Mouse (Mus musculus) heart, postnatal 0 days (tissue): ENCODE results near the gene Vmn1r195. TPM values are rescaled to one million over a fixed set of nuclear protein-coding genes. Genes with fewer than 3 reads are reported as not detected.
A peak's percentile ranks its signal among the peaks of the same experiment; 100 is the strongest.
"Not testable (repeated sequence)": the region's sequence is repeated elsewhere in the genome, so short reads cannot be mapped to it uniquely, and the experiment has no call there.

Experiments used
- ATAC-seq: fragments of 200-750 bp; cut with Nextera tagmentation; 2 replicates; pipeline ENCODE4 v1.8.0; 2017; ENCODE audit warnings: low read depth, moderate number of reproducible peaks, moderate library complexity; ENCODE audit not compliant: insufficient read depth
- DNase-seq: peaks from one replicate; pipeline ENCODE4 v3.0.0-alpha.2; 2016; ENCODE audit warnings: low spot score
- H3K27ac ChIP-seq: fragments of 300-500 bp; sonication (generic); 2 replicates; pipeline ENCODE4 v1.5.1; 2014; ENCODE audit warnings: low read depth, mild to moderate bottlenecking
- H3K27me3 ChIP-seq: fragments of 300-500 bp; sonication (generic); 2 replicates; pipeline ENCODE4 v1.6.1; 2014; ENCODE audit warnings: low read length, mixed read lengths; ENCODE audit not compliant: control insufficient read depth, insufficient read depth
- H3K36me3 ChIP-seq: fragments of 300-500 bp; sonication (generic); replicated peaks from 2 replicates; pipeline ENCODE4 v1.6.1; 2014; ENCODE audit warnings: low read length, mixed read lengths; ENCODE audit not compliant: control insufficient read depth, insufficient read depth
- H3K4me1 ChIP-seq: fragments of 300-500 bp; sonication (generic); 2 replicates; pipeline ENCODE4 v1.6.1; 2014; ENCODE audit warnings: antibody characterized with exemption; ENCODE audit not compliant: control insufficient read depth, insufficient read depth
- H3K4me2 ChIP-seq: fragments of 300-500 bp; sonication (generic); 2 replicates; pipeline ENCODE4 v1.6.1; 2014; ENCODE audit warnings: low read depth, mild to moderate bottlenecking, low read length, moderate library complexity
- H3K4me3 ChIP-seq: fragments of 300-500 bp; sonication (generic); 2 replicates; pipeline ENCODE4 v1.5.1; 2014; ENCODE audit warnings: low read depth, low read length
- H3K9ac ChIP-seq: fragments of 300-500 bp; sonication (generic); replicated peaks from 2 replicates; pipeline ENCODE4 v1.6.1; 2014; ENCODE audit warnings: low read depth, low read length, mixed read lengths
- H3K9me3 ChIP-seq: fragments of 300-500 bp; sonication (generic); replicated peaks from 2 replicates; pipeline ENCODE4 v1.6.1; 2016; ENCODE audit warnings: low read length; ENCODE audit not compliant: control insufficient read depth
- CTCF ChIP-seq: IDR thresholded peaks from 2 replicates; pipeline ENCODE4 v1.5.1; 2016; ENCODE audit warnings: antibody characterized with exemption, control low read depth, low read depth
- EP300 ChIP-seq: IDR thresholded peaks from 2 replicates; pipeline ENCODE4 v1.6.1; 2016; ENCODE audit warnings: antibody characterized with exemption, low read depth
- WGBS: fragments of 180-500 bp; shearing (Covaris S2); extraction: QIAGEN DNeasy Blood & Tissue Kit; methylation state at CpG from one replicate; pipeline ENCODE4 v1.1.7; 2014; 5-methylcytosine and 5-hydroxymethylcytosine counted together
- polyA plus RNA-seq: library from polyadenylated mRNA; unstranded; fragments of >200 nt; fragmentation: Nextera tagmentation; extraction: Ambion mirVana; gene quantifications from 2 replicates; pipeline ENCODE4 v1.2.1, GENCODE M21; 2015
- total RNA-seq: library from RNA; depleted of rRNA; stranded (reverse); fragments of >200 nt; gene quantifications from 2 replicates; pipeline ENCODE4 v1.2.3, GENCODE M21; 2014; ENCODE audit warnings: low replicate concordance; rRNA removed

Vmn1r195 gene
- total RNA-seq (not detected in 2 replicates), polyA plus RNA-seq (not detected in 2 replicates)

DNA sequence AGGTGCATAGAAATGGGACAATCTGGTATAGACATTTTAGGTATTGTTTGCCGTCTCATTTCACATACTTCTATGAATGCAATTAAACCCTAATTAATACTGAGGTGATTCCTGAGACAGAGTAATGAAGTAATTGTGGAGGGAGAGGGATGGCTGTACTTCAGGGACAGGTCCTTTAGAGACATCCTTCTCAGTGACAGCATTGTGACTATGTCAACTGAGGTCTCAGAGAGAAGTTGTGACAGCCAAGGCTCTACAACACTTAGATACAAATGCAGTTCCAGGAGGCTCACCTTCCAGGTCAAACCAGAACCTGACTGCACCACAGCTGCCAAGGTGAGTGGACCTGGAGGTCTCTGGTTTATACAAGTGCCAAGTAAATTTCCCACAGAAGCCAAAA, at the start of gene Vmn1r195:
Gene Vmn1r195, plus strand, starts transcription at position 301 of the 400 bp plus-strand sequence.
- not testable (repeated sequence) for H3K4me2 ChIP-seq, H3K4me3 ChIP-seq, H3K4me1 ChIP-seq, H3K9me3 ChIP-seq, H3K27ac ChIP-seq, H3K27me3 ChIP-seq, ATAC-seq, DNase-seq, H3K36me3 ChIP-seq, H3K9ac ChIP-seq
- 94% methylated on average over 1 of the region's 1 CpGs for WGBS

DNA sequence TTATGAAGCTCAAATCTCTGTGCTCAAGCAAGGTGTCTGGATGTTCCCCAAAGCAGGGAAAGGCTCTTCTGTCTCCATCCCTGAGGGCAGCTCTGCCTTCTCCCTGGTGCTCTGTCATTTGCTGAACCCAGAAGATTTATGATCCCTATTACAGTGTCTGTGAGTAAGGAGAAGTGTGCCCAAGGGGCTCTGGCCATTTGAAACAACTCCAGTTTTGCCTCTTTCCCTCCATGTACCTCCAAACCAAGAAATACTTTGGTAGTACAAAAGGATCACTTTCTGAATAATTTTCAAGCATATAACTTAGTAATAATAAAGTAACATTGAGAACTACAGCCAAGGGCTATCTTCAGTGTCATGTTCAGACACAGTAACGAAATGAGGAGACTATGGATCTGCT, 47.3 kb upstream of the Vmn1r195 start, which contains the start of gene Vmn1r193:
Gene Vmn1r193, minus strand, starts transcription at position 101 of the 400 bp plus-strand sequence.
- H3K9me3 ChIP-seq, H3K36me3 ChIP-seq, H3K27ac ChIP-seq, H3K27me3 ChIP-seq, DNase-seq, H3K4me2 ChIP-seq, H3K4me3 ChIP-seq, ATAC-seq, H3K9ac ChIP-seq, H3K4me1 ChIP-seq: not testable (repeated sequence)
- 61% methylated on average over 1 of the region's 1 CpGs for WGBS

DNA sequence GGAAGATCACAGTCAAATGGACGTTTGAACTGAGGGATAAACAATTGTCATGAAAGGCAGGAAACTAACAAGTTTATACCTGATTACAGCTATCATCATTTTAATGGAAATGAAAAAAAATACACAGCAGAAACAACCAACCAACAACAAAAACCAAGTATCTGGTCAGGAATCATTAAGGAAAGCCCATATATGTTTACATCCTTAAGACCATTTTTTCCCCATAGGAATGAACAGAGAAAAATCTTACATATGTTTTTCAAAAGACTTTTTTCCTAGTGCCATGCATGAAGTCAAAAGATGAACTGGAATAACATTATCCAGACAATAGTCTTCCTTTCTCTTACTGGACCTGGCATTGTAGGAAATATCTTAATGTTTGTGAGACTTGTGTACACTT, 26.4 kb upstream of the Vmn1r195 start, which contains the start of gene Vmn1r194:
Gene Vmn1r194, plus strand, starts transcription at position 301 of the 400 bp plus-strand sequence.
- H3K9ac ChIP-seq = no peak within 1 kb of the TSS
- H3K4me1 ChIP-seq = no peaks in the 10 kb centered on the region
- no peaks in the 10 kb centered on the region for H3K9me3 ChIP-seq
- H3K27me3 ChIP-seq = no peaks in the 10 kb centered on the region
- H3K4me2 ChIP-seq = no peak within 1 kb of the TSS
- no peak within 1 kb of the TSS for H3K27ac ChIP-seq
- no peak within 1 kb of the TSS for H3K4me3 ChIP-seq
- H3K36me3 ChIP-seq = no peaks in the 10 kb centered on the region
- no peak for ATAC-seq
- no peak for DNase-seq
- WGBS = 16% methylated on average over 1 of the region's 1 CpGs
- TF ChIP-seq CTCF (no peak), EP300 (no peak)

DNA sequence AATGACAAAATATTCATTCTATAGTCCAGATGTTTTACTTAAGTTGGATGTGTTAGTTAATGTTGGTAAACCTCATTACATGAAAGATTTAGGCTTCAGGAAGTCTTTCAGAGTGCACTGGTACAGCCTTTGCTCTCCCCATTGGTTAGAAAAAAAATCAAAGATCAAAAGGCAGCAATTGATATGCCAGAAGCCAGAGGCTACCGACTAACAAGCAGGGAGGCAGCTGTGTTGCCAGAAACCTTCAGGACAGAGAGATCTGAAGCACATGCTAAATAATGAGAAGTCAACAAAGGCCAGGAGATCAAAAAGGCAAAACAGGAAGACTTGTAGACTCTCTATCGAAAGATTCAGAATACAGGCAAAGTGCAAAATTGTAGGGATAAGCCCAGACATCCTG, 1.4 kb downstream of the Vmn1r195 start:
- Histone ChIP-seq H3K9me3 (no peaks in the 10 kb centered on the region), H3K4me3 (no peak overlapping the region), H3K9ac (no peak overlapping the region), H3K36me3 (no peaks in the 10 kb centered on the region), H3K27ac (no peak overlapping the region), H3K4me1 (no peaks in the 10 kb centered on the region), H3K27me3 (no peaks in the 10 kb centered on the region), H3K4me2 (no peak overlapping the region)
- ATAC-seq (no peak), DNase-seq (no peak)
- WGBS = 40% methylated on average over 2 of the region's 2 CpGs
- TF ChIP-seq EP300 (no peak), CTCF (no peak)

DNA sequence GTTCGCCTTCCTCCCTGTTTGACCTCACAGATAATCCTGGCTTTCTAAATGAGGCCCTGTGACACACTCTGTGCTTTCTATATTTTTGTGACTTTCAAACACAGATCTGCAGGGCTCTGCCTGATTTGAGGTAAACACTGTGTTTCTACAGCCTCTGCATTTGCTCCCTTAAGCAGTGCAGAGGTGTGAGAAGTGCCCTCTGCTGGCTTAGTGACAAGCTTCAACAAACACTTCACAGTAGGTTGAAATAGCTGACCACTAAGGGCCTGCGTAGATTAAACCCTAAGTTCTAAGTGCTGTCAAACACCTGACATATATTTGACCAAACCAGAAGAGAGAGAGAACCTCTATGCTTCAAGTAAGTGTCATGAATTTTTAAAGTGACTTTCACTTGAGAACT, 14.3 kb downstream of the Vmn1r195 start:
- Histone ChIP-seq H3K27me3 (no peaks in the 10 kb centered on the region), H3K4me2 (no peak overlapping the region), H3K27ac (no peak overlapping the region), H3K9me3 (no peaks in the 10 kb centered on the region), H3K4me3 (no peak overlapping the region), H3K36me3 (no peaks in the 10 kb centered on the region), H3K9ac (no peak overlapping the region), H3K4me1 (no peaks in the 10 kb centered on the region)
- ATAC-seq = no peak
- TF ChIP-seq EP300 = no peak
- peak; percentile 29 for TF ChIP-seq CTCF
- WGBS = 47% methylated on average over 2 of the region's 2 CpGs
- DNase-seq = peak; percentile 8

DNA sequence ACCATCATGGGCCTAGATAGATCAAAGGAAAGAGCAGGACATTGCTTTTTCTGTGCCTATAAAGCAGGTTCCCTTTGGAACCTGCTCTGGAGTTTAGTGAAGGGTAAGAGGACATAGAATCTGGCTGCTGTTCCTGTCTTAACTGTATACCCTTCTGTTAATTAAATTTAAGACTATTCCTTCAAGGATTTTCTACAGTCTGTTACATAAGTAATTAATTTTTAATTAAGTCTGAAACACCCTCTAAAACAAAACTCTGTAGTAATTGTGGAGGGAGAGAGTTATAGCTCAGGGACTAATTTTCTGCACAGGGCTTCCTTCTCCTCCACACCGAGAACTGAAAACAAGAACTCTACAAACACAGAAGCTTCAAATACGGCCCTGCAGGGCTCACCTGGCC, 19.3 kb downstream of the Vmn1r195 start, which contains the start of gene Vmn1r196:
Gene Vmn1r196, plus strand, starts transcription at position 301 of the 400 bp plus-strand sequence.
- 70% methylated on average over 2 of the region's 2 CpGs for WGBS
- Histone ChIP-seq H3K9me3 (no peaks in the 10 kb centered on the region), H3K36me3 (no peaks in the 10 kb centered on the region), H3K27ac (no peak within 1 kb of the TSS), H3K27me3 (no peaks in the 10 kb centered on the region), H3K4me3 (no peak within 1 kb of the TSS), H3K9ac (no peak within 1 kb of the TSS), H3K4me2 (no peak within 1 kb of the TSS), H3K4me1 (no peaks in the 10 kb centered on the region)
- TF ChIP-seq EP300 (no peak), CTCF (no peak)
- DNase-seq (no peak), ATAC-seq (no peak)

DNA sequence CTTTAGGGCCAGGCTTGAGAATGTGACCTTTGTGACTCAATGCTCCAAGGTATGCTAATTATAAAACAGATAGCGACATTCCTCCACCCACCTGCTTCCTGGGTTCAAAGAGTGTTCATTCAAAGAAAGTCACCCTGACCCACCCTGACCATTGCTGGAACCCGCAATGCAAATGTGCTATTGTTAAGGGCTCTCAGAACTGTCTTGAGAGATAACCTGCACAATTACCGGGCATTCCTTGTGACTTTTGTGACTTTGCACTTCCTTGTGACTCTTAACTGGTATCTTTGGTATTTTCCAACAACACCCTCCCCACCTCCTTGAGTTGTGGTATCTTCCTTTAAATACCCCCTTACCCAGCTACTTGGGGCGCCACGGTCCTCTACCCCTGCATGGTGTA, 37.8 kb downstream of the Vmn1r195 start:
- H3K27me3 ChIP-seq, H3K4me1 ChIP-seq, H3K4me2 ChIP-seq, ATAC-seq, H3K9ac ChIP-seq, H3K4me3 ChIP-seq, H3K27ac ChIP-seq, H3K9me3 ChIP-seq, H3K36me3 ChIP-seq, DNase-seq: not testable (repeated sequence)
- 75% methylated on average over 5 of the region's 5 CpGs for WGBS
